Mouse (Mus musculus): Measurements from ENCODE around the gene Cryaa.

The Cryaa gene

GRCm38 (mm10) chr17:31677507-31677906 lies at the start of gene Cryaa:
TSS of gene Cryaa (plus strand) at chr17:31677807.
- DNase-seq (ENCODE audit: low spot score) = no peak

GRCm38 (mm10) chr17:31627961-31628360 lies 49.6 kb upstream of the Cryaa start:
- DNase-seq (ENCODE audit: low spot score) = no peak

- no peak for DNase-seq (ENCODE audit: low spot score)
Observed at GRCm38 (mm10) chr17:31631081-31631800, 46.4 kb upstream of the Cryaa start.

GRCm38 (mm10) chr17:31633007-31633406 lies 44.6 kb upstream of the Cryaa start:
- no peak for DNase-seq (ENCODE audit: low spot score)

GRCm38 (mm10) chr17:31634896-31635295 lies 42.7 kb upstream of the Cryaa start:
- DNase-seq (ENCODE audit: low spot score) = no peak

- DNase-seq (ENCODE audit: low spot score) = no peak
Observed at GRCm38 (mm10) chr17:31635781-31636180, 41.8 kb upstream of the Cryaa start.

- no peak for DNase-seq (ENCODE audit: low spot score)
Observed at GRCm38 (mm10) chr17:31636277-31636941, 41.2 kb upstream of the Cryaa start.

- DNase-seq (ENCODE audit: low spot score) = peak; percentile 53
Observed at GRCm38 (mm10) chr17:31636942-31637811, 40.4 kb upstream of the Cryaa start, which contains the start of gene Cbs. TSS of gene Cbs (minus strand) at chr17:31637238.

GRCm38 (mm10) chr17:31637866-31638570 lies 39.6 kb upstream of the Cryaa start:
- no peak for DNase-seq (ENCODE audit: low spot score)

GRCm38 (mm10) chr17:31639651-31640050 lies 38.0 kb upstream of the Cryaa start:
- DNase-seq (ENCODE audit: low spot score) = no peak

- DNase-seq (ENCODE audit: low spot score) = no peak
Observed at GRCm38 (mm10) chr17:31642331-31642730, 35.3 kb upstream of the Cryaa start.

- DNase-seq (ENCODE audit: low spot score) = no peak
Observed at GRCm38 (mm10) chr17:31642913-31643312, 34.7 kb upstream of the Cryaa start.

- no peak for DNase-seq (ENCODE audit: low spot score)
Observed at GRCm38 (mm10) chr17:31646199-31647002, 31.2 kb upstream of the Cryaa start.

- DNase-seq (ENCODE audit: low spot score) = no peak
Observed at GRCm38 (mm10) chr17:31652152-31652551, 25.5 kb upstream of the Cryaa start.

- DNase-seq (ENCODE audit: low spot score) = no peak
Observed at GRCm38 (mm10) chr17:31653277-31653676, 24.3 kb upstream of the Cryaa start.

- no peak for DNase-seq (ENCODE audit: low spot score)
Observed at GRCm38 (mm10) chr17:31655366-31655765, 22.2 kb upstream of the Cryaa start.

- DNase-seq (ENCODE audit: low spot score) = no peak
Observed at GRCm38 (mm10) chr17:31656682-31657081, 20.9 kb upstream of the Cryaa start.

- DNase-seq (ENCODE audit: low spot score) = no peak
Observed at GRCm38 (mm10) chr17:31657141-31657983, 20.2 kb upstream of the Cryaa start.

GRCm38 (mm10) chr17:31658136-31658467 lies 19.5 kb upstream of the Cryaa start:
- DNase-seq (ENCODE audit: low spot score) = no peak

- DNase-seq (ENCODE audit: low spot score) = peak; percentile 99
Observed at GRCm38 (mm10) chr17:31658468-31659185, 19.0 kb upstream of the Cryaa start, which contains the start of gene U2af1. TSS of gene U2af1 (minus strand) at chr17:31658892.
